Mouse (Mus musculus) bone marrow, adult 2 months (tissue): ENCODE results near the gene Ranbp10. TPM values are rescaled to one million over a fixed set of nuclear protein-coding genes. Genes with fewer than 3 reads are reported as not detected.

Source experiments
- H3K27ac ChIP-seq: fragments of 200-500 bp; 2 replicates; pipeline ENCODE4 v1.5.1; 2012; ENCODE audit warnings: low read depth, mild to moderate bottlenecking, control low read depth, inconsistent platforms, low read length; ENCODE audit not compliant: control insufficient read depth, poor library complexity, insufficient read depth
- H3K4me1 ChIP-seq: fragments of 200-500 bp; 2 replicates; pipeline ENCODE4 v1.6.1; 2011; ENCODE audit warnings: low read length; ENCODE audit not compliant: control insufficient read depth, insufficient read depth
- H3K4me3 ChIP-seq: fragments of 200-500 bp; replicated peaks from 2 replicates; pipeline ENCODE3; 2011; ENCODE audit warnings: mild to moderate bottlenecking, low read depth, low read length, control low read depth; ENCODE audit not compliant: control insufficient read depth
- CTCF ChIP-seq: fragments of 200-500 bp; IDR thresholded peaks from 2 replicates; pipeline ENCODE4 v1.5.1; 2011; ENCODE audit warnings: low read length, control low read depth; ENCODE audit not compliant: control insufficient read depth, insufficient read depth
- POLR2A ChIP-seq: fragments of 200-500 bp; IDR thresholded peaks from 2 replicates; pipeline ENCODE4 v1.6.1; 2011; ENCODE audit warnings: low read depth, mild to moderate bottlenecking, control low read depth, low read length, borderline replicate concordance; ENCODE audit not compliant: control insufficient read depth
- WGBS: fragments of 180-500 bp; shearing (Covaris S2); methylation state at CpG from one replicate; pipeline ENCODE4 v1.1.7; 2018; 5-methylcytosine and 5-hydroxymethylcytosine counted together
- polyA plus RNA-seq: library from polyadenylated mRNA; stranded (reverse); fragments of >200 nt; gene quantifications from 2 replicates; pipeline ENCODE4 v1.2.4, GENCODE M21; 2011; ENCODE audit warnings: low replicate concordance; ENCODE audit not compliant: missing spikeins, insufficient read depth, insufficient read length

Gene Ranbp10
- polyA plus RNA-seq, 1 experiment, result 98.0 TPM

DNA sequence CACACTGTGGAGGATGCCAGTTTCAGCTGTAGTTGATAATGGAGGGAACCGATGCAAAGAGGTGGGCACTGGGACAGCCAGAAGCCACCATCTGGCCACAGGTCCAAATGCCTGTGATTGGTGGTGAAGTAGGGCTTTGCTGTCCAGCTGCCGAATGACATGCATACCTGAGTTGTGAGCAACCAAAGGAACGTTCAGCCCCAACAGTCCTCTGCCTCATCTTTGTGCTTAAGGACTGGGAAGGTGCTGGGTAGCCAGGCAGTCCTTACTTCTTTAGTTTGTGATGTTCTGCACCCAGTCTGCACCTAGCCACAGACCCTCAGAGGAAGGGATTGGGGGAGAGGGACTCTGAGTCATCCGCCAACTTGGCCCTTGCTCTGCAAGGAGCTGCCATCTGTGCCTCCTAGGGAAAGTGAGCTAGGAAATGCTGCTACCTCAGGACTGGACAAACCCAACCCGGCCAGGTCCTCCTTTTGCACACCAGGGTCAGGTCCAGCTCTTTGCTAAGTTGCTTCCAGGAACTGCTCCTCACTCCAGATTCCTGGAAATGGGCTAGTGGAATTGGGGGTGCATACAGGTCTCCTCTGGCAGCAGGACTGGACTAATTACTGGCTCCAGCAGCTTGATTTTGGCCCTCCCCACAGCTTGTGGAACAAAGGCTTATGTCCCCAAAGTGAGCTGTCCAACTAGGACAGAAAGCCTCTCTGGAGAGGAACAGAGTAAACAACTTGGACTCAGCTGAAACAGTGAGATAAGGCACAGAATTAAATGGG is 58.5 kb downstream of the Ranbp10 start:
- Histone ChIP-seq H3K4me1 (no peaks in the 10 kb centered on the region), H3K4me3 (no peak overlapping the region), H3K27ac (no peak overlapping the region)
- 90% methylated on average over 5 of the region's 5 CpGs for WGBS
- TF ChIP-seq CTCF, result no peak
- no peak for TF ChIP-seq POLR2A

DNA sequence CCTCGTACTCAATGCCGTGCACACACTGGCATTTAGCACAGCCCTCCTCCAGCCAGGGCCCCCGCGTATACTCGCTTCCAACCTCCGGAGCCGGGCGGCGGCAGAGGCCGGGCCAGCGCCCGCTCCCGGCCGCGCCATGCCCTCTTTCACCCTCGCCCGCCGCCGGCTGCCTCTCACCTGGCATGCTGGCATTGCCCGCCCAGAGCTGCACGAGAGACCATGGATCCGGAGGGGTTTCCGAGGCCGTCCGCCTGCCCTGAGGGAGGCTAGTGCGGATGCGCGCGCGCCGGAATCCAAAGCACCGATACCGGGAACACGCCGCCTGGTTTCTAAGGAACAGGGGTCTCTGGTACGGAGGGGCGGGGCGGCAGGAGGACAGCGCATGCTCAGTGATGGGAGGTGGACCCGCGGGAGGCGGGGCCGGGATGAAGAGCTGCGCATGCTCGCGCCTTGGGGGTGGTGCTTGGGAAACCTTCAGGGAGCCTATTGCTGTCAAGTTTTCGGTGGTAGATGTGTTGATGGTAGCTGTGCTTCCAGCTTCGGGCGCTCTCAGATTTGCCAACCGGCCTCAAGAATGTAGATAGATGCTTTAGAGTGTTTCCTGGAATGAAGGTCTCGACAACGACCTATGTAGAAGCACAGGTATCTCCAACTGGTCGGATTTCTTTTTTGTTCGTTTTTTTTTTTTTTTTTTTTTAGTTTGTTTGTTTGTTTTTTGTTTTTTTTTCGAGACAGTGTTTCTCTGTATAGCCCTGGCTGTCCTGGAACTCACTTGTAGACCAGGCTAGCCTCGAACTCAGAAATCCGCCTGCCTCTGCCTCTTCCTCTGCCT is 68.7 kb downstream of the Ranbp10 start, which contains the start of gene Gfod2:
Gene Gfod2, minus strand, starts transcription at position 388 of the 832 bp plus-strand sequence.
- 2% methylated on average over 57 of the region's 57 CpGs for WGBS
- H3K4me1 ChIP-seq, result no peaks in the 10 kb centered on the region; the same call in 1 of the 2 replicates
- TF ChIP-seq POLR2A (no peak; the same call in 1 of the 2 replicates), CTCF (no peak)
- H3K27ac ChIP-seq, result peak within 1 kb of the TSS; percentile 13; the same call in 1 of the 2 replicates
- H3K4me3 ChIP-seq, result peak within 1 kb of the TSS; percentile 86

GRCm38 (mm10) chr8:105757796-105758276 is 69.3 kb downstream of the Ranbp10 start:
- 11% methylated on average over 12 of the region's 12 CpGs for WGBS
- peak overlapping the region; percentile 86 for H3K4me3 ChIP-seq
- no peak overlapping the region for H3K27ac ChIP-seq
- no peaks in the 10 kb centered on the region; the same call in 1 of the 2 replicates for H3K4me1 ChIP-seq
- TF ChIP-seq POLR2A (no peak), CTCF (no peak)

DNA sequence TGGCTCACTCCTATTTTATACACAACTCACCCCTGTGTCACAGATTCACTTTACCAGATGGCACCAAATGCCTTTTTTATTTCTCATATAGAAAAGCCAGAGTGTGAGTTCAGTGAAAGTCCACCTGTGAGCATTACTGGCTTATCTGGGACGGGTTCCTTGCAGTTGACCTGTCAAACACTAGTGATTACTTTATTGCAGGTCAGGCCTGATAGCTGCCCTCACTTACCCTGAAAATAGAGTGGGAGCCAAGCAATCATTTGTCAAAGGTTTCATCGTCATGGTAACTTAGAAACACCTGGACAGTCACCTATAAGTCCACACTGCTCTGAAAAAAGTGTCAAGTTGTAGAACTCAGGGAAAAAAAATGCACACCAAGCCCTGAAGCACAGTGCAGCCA is 72.5 kb downstream of the Ranbp10 start:
- TF ChIP-seq CTCF (no peak), POLR2A (no peak)
- peaks cover 4% of the 10 kb centered on the region; the same call in 1 of the 2 replicates for H3K4me1 ChIP-seq
- no peak overlapping the region for H3K4me3 ChIP-seq
- H3K27ac ChIP-seq, result no peak overlapping the region
- WGBS, result 76% methylated on average over 2 of the region's 2 CpGs

- WGBS, result 81% methylated on average over 2 of the region's 2 CpGs
- Histone ChIP-seq H3K4me3 (no peak overlapping the region), H3K27ac (no peak overlapping the region), H3K4me1 (peaks cover 4% of the 10 kb centered on the region; the same call in 1 of the 2 replicates)
- TF ChIP-seq CTCF (no peak), POLR2A (no peak)
These were observed 73.2 kb downstream of the Ranbp10 start for GRCm38 (mm10) chr8:105753916-105754315.

GRCm38 (mm10) chr8:105750606-105751005 is 76.5 kb downstream of the Ranbp10 start:
- 56% methylated on average over 11 of the region's 11 CpGs for WGBS
- peaks cover 4% of the 10 kb centered on the region; the same call in 1 of the 2 replicates for H3K4me1 ChIP-seq
- no peak overlapping the region for H3K27ac ChIP-seq
- TF ChIP-seq CTCF, result no peak
- no peak for TF ChIP-seq POLR2A
- H3K4me3 ChIP-seq, result no peak overlapping the region

DNA sequence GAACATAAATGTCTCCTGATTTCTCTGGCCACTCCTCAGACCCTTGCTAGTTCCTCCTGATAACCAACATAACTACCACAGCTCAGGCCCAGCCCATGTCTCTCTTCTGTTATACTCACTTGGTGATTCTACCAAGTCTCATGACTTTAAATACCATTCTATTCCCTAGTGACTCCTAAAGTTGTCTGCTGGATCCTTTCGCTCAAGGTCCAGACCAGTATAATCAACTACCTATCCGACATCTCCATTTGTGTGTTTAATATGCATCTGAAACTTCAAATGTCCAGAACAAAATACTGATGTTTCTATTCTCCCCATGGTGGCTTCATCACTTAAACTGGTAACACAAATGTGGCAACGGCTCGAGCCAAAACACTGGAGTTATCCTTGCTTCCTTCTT is 83.8 kb downstream of the Ranbp10 start:
- Histone ChIP-seq H3K4me3 (no peak overlapping the region), H3K27ac (no peak overlapping the region), H3K4me1 (no peaks in the 10 kb centered on the region)
- no peak for TF ChIP-seq CTCF
- no peak for TF ChIP-seq POLR2A
- 76% methylated on average over 4 of the region's 4 CpGs for WGBS

DNA sequence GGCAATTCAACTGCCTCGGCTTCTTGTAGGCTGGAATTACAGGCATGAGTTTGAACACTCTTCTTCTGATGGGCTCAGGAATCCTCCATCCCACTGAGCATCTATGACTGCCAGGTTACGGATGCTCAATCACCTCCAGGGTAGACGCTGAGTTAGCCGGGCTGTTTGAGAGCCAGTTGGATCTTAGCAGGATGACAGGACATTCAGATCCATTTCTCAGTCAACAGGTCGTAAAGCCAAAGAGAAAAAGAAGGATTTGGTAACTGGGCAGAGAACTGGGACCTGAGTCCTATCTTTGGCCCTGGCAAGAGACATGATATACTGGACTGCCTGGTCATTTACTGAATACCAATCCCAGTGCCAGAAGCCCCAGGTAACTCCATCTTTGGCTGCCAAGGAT is 87.9 kb downstream of the Ranbp10 start:
- Histone ChIP-seq H3K4me3 (no peak overlapping the region), H3K4me1 (no peaks in the 10 kb centered on the region), H3K27ac (no peak overlapping the region)
- TF ChIP-seq POLR2A (no peak), CTCF (no peak)
- 91% methylated on average over 5 of the region's 5 CpGs for WGBS
